Mouse (Mus musculus) lung, postnatal 0 days (tissue): Measurements from ENCODE around the gene Ankrd28. TPM values are rescaled to one million over a fixed set of nuclear protein-coding genes. Genes with fewer than 3 reads are reported as not detected.

Experiments
- ATAC-seq: fragments of 200-750 bp; cut with Nextera tagmentation; 2 replicates; pipeline ENCODE4 v1.8.0; 2017; ENCODE audit warnings: moderate library complexity
- DNase-seq: peaks from one replicate; pipeline ENCODE4 v3.0.0-alpha.2; 2016; ENCODE audit warnings: low spot score
- H3K27ac ChIP-seq: fragments of 300-500 bp; sonication (generic); 2 replicates; pipeline ENCODE4 v1.5.1; 2014; ENCODE audit warnings: antibody characterized with exemption, mild to moderate bottlenecking, low read length, mixed read lengths
- H3K27me3 ChIP-seq: fragments of 300-500 bp; sonication (generic); replicated peaks from 2 replicates; pipeline ENCODE4 v1.6.1; 2014; ENCODE audit warnings: low read length, mixed read lengths; ENCODE audit not compliant: insufficient read depth
- H3K36me3 ChIP-seq: fragments of 300-500 bp; sonication (generic); 2 replicates; pipeline ENCODE4 v1.6.1; 2014; ENCODE audit warnings: low read length, mixed read lengths; ENCODE audit not compliant: insufficient read depth
- H3K4me1 ChIP-seq: fragments of 300-500 bp; sonication (generic); 2 replicates; pipeline ENCODE4 v1.6.1; 2014; ENCODE audit warnings: antibody characterized with exemption, low read depth, low read length, mixed read lengths; ENCODE audit not compliant: insufficient read depth
- H3K4me2 ChIP-seq: fragments of 300-500 bp; sonication (generic); replicated peaks from 2 replicates; pipeline ENCODE4 v1.6.1; 2014; ENCODE audit warnings: low read depth, mild to moderate bottlenecking, low read length, moderate library complexity, mixed read lengths
- H3K4me3 ChIP-seq: fragments of 300-500 bp; sonication (generic); 2 replicates; pipeline ENCODE4 v1.5.1; 2014; ENCODE audit warnings: low read depth, low read length
- H3K9ac ChIP-seq: fragments of 300-500 bp; sonication (generic); replicated peaks from 2 replicates; pipeline ENCODE4 v1.6.1; 2014; ENCODE audit warnings: low read depth, mild to moderate bottlenecking
- H3K9me3 ChIP-seq: fragments of 300-500 bp; sonication (generic); 2 replicates; pipeline ENCODE4 v1.6.1; 2016; ENCODE audit warnings: low read length, mixed read lengths
- CTCF ChIP-seq: IDR thresholded peaks from 2 replicates; pipeline ENCODE4 v1.5.1; 2016; ENCODE audit warnings: antibody characterized with exemption, mild to moderate bottlenecking
- EP300 ChIP-seq: IDR thresholded peaks from 2 replicates; pipeline ENCODE4 v1.6.1; 2016; ENCODE audit warnings: antibody characterized with exemption, mild to moderate bottlenecking, control low read depth
- WGBS: fragments of 180-500 bp; shearing (Covaris S2); extraction: QIAGEN DNeasy Blood & Tissue Kit; methylation state at CpG from one replicate; pipeline ENCODE4 v1.1.7; 2014; 5-methylcytosine and 5-hydroxymethylcytosine counted together
- polyA plus RNA-seq: library from polyadenylated mRNA; unstranded; fragments of >200 nt; fragmentation: Nextera tagmentation; extraction: Ambion mirVana; gene quantifications from 2 replicates; pipeline ENCODE4 v1.2.1, GENCODE M21; 2015

Ankrd28 gene
- polyA plus RNA-seq, 1 experiment from 2014 or later = 3.8 TPM

DNA sequence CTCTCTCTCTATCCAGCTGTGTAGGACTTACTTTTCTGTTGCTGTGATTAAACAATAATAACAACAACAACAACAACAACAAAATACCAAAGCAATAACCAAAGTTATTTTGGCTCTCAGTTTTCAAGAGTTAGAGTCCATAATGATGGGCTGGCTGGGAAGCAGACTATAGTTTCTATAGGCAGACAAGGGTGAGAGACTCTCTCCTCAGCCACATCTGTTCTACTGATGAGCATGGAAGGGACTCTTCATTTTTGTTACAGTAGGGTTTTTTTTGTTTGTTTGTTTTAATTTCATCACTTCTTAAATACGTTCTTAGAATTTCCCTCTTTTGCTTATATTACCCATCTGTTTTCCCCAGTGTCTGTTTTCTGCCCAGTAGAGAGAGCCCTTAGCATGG is 177.8 kb downstream of the Ankrd28 start:
- no peak overlapping the region for H3K4me3 ChIP-seq
- no peak overlapping the region for H3K9ac ChIP-seq
- no peak for ATAC-seq
- no peak for DNase-seq
- H3K36me3 ChIP-seq = no peaks in the 10 kb centered on the region
- WGBS = 62% methylated on average over 1 of the region's 1 CpGs
- no peaks in the 10 kb centered on the region for H3K4me1 ChIP-seq
- H3K9me3 ChIP-seq = no peaks in the 10 kb centered on the region
- no peak overlapping the region for H3K27ac ChIP-seq
- H3K4me2 ChIP-seq = no peak overlapping the region
- H3K27me3 ChIP-seq = no peaks in the 10 kb centered on the region
- TF ChIP-seq CTCF (no peak), EP300 (no peak)

DNA sequence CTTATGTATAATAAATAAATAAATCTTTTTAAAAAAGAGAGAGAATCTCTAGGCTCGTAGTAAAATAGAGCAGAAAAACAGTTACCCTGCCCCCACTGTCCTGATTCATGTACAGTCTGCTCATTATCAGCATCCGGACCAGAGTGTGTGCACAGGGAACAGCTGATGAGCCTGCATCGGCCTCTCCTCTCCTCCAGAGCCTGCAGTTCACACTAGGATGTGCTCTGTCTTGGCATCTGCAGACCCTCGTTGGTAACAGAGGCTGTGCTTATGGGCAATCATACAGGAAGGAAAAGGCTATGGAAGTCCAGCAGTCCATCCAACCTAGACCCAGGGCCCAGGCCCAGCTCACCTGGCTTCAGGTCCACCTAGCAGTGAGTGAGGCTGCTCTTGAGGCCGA is 178.3 kb downstream of the Ankrd28 start:
- Histone ChIP-seq H3K4me3 (no peak overlapping the region), H3K9ac (no peak overlapping the region), H3K36me3 (no peaks in the 10 kb centered on the region), H3K9me3 (no peaks in the 10 kb centered on the region), H3K27ac (no peak overlapping the region), H3K4me2 (no peak overlapping the region), H3K27me3 (no peaks in the 10 kb centered on the region), H3K4me1 (no peaks in the 10 kb centered on the region)
- WGBS = 37% methylated on average over 5 of the region's 5 CpGs
- no peak for DNase-seq
- no peak for ATAC-seq
- TF ChIP-seq CTCF (no peak), EP300 (no peak)

DNA sequence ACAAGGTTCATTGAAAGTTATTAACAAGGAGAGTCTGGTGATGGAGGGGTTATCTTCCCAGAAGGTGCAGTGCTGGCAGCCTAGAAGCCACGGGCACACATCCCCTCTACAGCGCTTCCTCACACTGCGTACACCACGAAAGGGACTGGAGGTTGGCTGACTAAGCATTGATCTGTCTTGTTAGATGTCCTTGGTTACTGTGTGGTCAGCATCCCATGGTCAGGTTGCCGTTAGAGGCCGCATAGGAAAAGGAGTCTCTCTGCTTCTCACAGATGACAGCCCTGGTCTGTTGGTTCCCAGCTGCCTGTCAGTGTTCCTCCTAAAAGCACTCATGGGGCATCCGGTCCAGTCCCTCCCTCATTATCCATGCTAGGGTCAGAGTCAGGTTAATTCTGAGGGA is 179.2 kb downstream of the Ankrd28 start:
- H3K4me3 ChIP-seq = no peak overlapping the region
- H3K9ac ChIP-seq = no peak overlapping the region
- H3K27ac ChIP-seq = no peak overlapping the region
- 54% methylated on average over 7 of the region's 7 CpGs for WGBS
- no peaks in the 10 kb centered on the region for H3K4me1 ChIP-seq
- DNase-seq (no peak), ATAC-seq (no peak)
- no peaks in the 10 kb centered on the region for H3K27me3 ChIP-seq
- H3K36me3 ChIP-seq = no peaks in the 10 kb centered on the region
- H3K9me3 ChIP-seq = no peaks in the 10 kb centered on the region
- TF ChIP-seq EP300 = no peak
- no peak for TF ChIP-seq CTCF
- H3K4me2 ChIP-seq = no peak overlapping the region

DNA sequence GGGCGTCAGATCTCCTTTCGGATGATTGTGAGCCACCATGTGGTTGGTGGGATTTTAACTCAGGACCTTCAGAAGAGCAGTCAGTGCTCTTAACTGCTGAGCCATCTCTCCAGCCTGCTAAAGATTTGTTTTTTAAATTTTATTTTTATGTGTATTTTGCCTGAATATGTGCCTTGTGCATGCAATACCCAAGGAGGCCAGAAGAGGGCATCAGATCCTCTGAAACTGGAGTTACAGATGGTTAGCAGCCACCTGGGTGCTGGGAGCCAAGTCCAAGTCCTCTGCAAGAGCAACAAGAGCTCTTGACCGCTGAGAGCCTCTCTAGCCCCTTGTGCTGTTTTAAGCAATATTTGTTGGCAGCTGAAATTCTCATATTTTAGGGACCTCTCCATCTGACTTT is 180.1 kb downstream of the Ankrd28 start:
- TF ChIP-seq CTCF (peak; percentile 49), EP300 (no peak)
- no peak overlapping the region for H3K9ac ChIP-seq
- H3K4me2 ChIP-seq = no peak overlapping the region
- H3K9me3 ChIP-seq = no peaks in the 10 kb centered on the region
- H3K27ac ChIP-seq = no peak overlapping the region
- no peaks in the 10 kb centered on the region for H3K36me3 ChIP-seq
- H3K4me1 ChIP-seq = no peaks in the 10 kb centered on the region
- DNase-seq = no peak
- WGBS = 91% methylated on average over 3 of the region's 3 CpGs
- no peaks in the 10 kb centered on the region for H3K27me3 ChIP-seq
- ATAC-seq = 0 out of 2 replicates have a peak, but pooled peaks have one; percentile 32
- H3K4me3 ChIP-seq = no peak overlapping the region

Other genes with a start within 250 kb of the Ankrd28 start
- 1.1 and 1.4 TPM in 2 replicates for gene Colq, start 239.3 kb downstream of the Ankrd28 start, polyA plus RNA-seq
- 1.7 and 1.9 TPM in 2 replicates for gene Gm49387, start 189.8 kb downstream of the Ankrd28 start, polyA plus RNA-seq
- gene Btd, start 189.6 kb downstream of the Ankrd28 start, polyA plus RNA-seq = 27.8 and 28.2 TPM in 2 replicates
- 13.2 and 13.5 TPM in 2 replicates for gene Hacl1, start 189.4 kb downstream of the Ankrd28 start, polyA plus RNA-seq
- gene Galnt15, start 198.3 kb upstream of the Ankrd28 start, polyA plus RNA-seq = 0.44 and 0.73 TPM in 2 replicates